Mouse (Mus musculus) MEL (cell line): Measurements from ENCODE around the gene Mkln1. TPM values are rescaled to one million over a fixed set of nuclear protein-coding genes. Genes with fewer than 3 reads are reported as not detected.

Source experiments
- DNase-seq: peaks from one replicate; pipeline ENCODE4 v3.0.0; 2011; ENCODE audit warnings: low read depth, low spot score
- H3K27ac ChIP-seq: 2 replicates; pipeline ENCODE4 v1.5.1; 2012; ENCODE audit warnings: low read depth, mild to moderate bottlenecking, control low read depth, low read length, moderate library complexity; ENCODE audit not compliant: control insufficient read depth
- H3K27me3 ChIP-seq, 2 experiments: fragments of 150-350 bp in 1 of 2; sonication (generic) in 1 of 2; 2 replicates each; pipeline ENCODE4 v1.6.1; 2012; ENCODE audit warnings: low read length in 2 of 2, mild to moderate bottlenecking in 2 of 2, improper control_type of control experiment in 1 of 2, moderate library complexity in 1 of 2; ENCODE audit not compliant: insufficient read depth in 2 of 2, control insufficient read depth in 1 of 2
- H3K36me3 ChIP-seq, 2 experiments: 2 replicates each; pipeline ENCODE4 v1.6.1; 2012 to 2014; ENCODE audit warnings: low read length in 2 of 2, improper control_type of control experiment in 1 of 2, inconsistent platforms in 1 of 2, mild to moderate bottlenecking in 1 of 2; ENCODE audit not compliant: insufficient read depth in 2 of 2, control insufficient read depth in 1 of 2
- H3K4me1 ChIP-seq, 2 experiments: fragments of 150-350 bp in 1 of 2; sonication (generic) in 1 of 2; 2 replicates each; pipeline ENCODE4 v1.6.1; 2012; ENCODE audit warnings: low read length in 2 of 2, improper control_type of control experiment in 1 of 2, mild to moderate bottlenecking in 1 of 2; ENCODE audit not compliant: insufficient read depth in 2 of 2, control insufficient read depth in 1 of 2
- H3K4me3 ChIP-seq, 2 experiments: fragments of 150-350 bp in 1 of 2; sonication (generic) in 1 of 2; 2 replicates each; pipeline ENCODE4 v1.5.1; 2012; ENCODE audit warnings: low read depth in 2 of 2, low read length in 2 of 2, mild to moderate bottlenecking in 2 of 2, moderate library complexity in 2 of 2, control low read depth in 1 of 2, improper control_type of control experiment in 1 of 2; ENCODE audit not compliant: control insufficient read depth in 1 of 2, insufficient read depth in 1 of 2
- H3K79me2 ChIP-seq: 2 replicates; pipeline ENCODE4 v1.6.1; 2012; ENCODE audit warnings: mild to moderate bottlenecking, low read length, moderate library complexity; ENCODE audit not compliant: control insufficient read depth, poor library complexity, insufficient read depth
- H3K9ac ChIP-seq: 2 replicates; pipeline ENCODE4 v1.6.1; 2012; ENCODE audit warnings: low read depth, mild to moderate bottlenecking, control low read depth, low read length, moderate library complexity; ENCODE audit not compliant: control insufficient read depth, poor library complexity, severe bottlenecking
- H3K9me3 ChIP-seq: fragments of 150-350 bp; sonication (generic); replicated peaks from 2 replicates; pipeline ENCODE4 v1.6.1; 2012; ENCODE audit warnings: mild to moderate bottlenecking, low read length, improper control_type of control experiment, moderate library complexity; ENCODE audit not compliant: insufficient read depth
- BHLHE40 ChIP-seq: IDR thresholded peaks from 2 replicates; pipeline ENCODE4 v1.6.1; 2012; ENCODE audit warnings: low read depth, mild to moderate bottlenecking, inconsistent platforms, low read length, improper control_type of control experiment, borderline replicate concordance
- CHD1 ChIP-seq: IDR thresholded peaks from 2 replicates; pipeline ENCODE4 v1.6.1; 2012; ENCODE audit warnings: low read depth, mild to moderate bottlenecking, inconsistent platforms, low read length, improper control_type of control experiment
- CTCF ChIP-seq, 3 experiments: IDR thresholded peaks in 2 of 3; conservative IDR thresholded peaks in 1 of 3; 2 replicates each; pipeline ENCODE4 v1.5.1; 2011 to 2012; ENCODE audit warnings: low read length in 3 of 3, low read depth in 2 of 3, mild to moderate bottlenecking in 2 of 3, improper control_type of control experiment in 1 of 3, inconsistent platforms in 1 of 3, mixed read lengths in 1 of 3, moderate library complexity in 1 of 3; ENCODE audit not compliant: control insufficient read depth in 1 of 3, insufficient read depth in 1 of 3, poor library complexity in 1 of 3, severe bottlenecking in 1 of 3
- E2F4 ChIP-seq: IDR thresholded peaks from 2 replicates; pipeline ENCODE4 v1.6.1; 2011; ENCODE audit warnings: low read depth, low read length, improper control_type of control experiment, borderline replicate concordance
- ELF1 ChIP-seq: IDR thresholded peaks from 2 replicates; pipeline ENCODE4 v1.6.1; 2014; ENCODE audit warnings: low read depth, mild to moderate bottlenecking, inconsistent platforms, low read length, improper control_type of control experiment, moderate library complexity
- ETS1 ChIP-seq: IDR thresholded peaks from 2 replicates; pipeline ENCODE4 v1.6.1; 2012; ENCODE audit warnings: low read depth, mild to moderate bottlenecking, inconsistent platforms, low read length, improper control_type of control experiment, moderate library complexity
- GABPA ChIP-seq: IDR thresholded peaks from 2 replicates; pipeline ENCODE4 v1.6.1; 2012; ENCODE audit warnings: low read depth, mild to moderate bottlenecking, inconsistent platforms, low read length, improper control_type of control experiment, moderate library complexity
- GATA1 ChIP-seq: IDR thresholded peaks from 2 replicates; pipeline ENCODE4 v1.6.1; 2011; ENCODE audit warnings: low read depth, low read length, improper control_type of control experiment
- KAT2A ChIP-seq: conservative IDR thresholded peaks from 2 replicates; pipeline ENCODE4 v1.6.1; 2012; ENCODE audit warnings: low read depth, low read length, improper control_type of control experiment, inconsistent platforms
- MAFK ChIP-seq: IDR thresholded peaks from 2 replicates; pipeline ENCODE4 v1.6.1; 2011; ENCODE audit warnings: low read depth, mild to moderate bottlenecking, low read length, improper control_type of control experiment, borderline replicate concordance
- MAX ChIP-seq: IDR thresholded peaks from 2 replicates; pipeline ENCODE4 v1.6.1; 2011; ENCODE audit warnings: low read length, improper control_type of control experiment
- MEF2A ChIP-seq: IDR thresholded peaks from 2 replicates; pipeline ENCODE4 v1.6.1; 2014; ENCODE audit warnings: low read depth, mild to moderate bottlenecking, inconsistent platforms, low read length, improper control_type of control experiment; ENCODE audit not compliant: poor library complexity, insufficient replicate concordance, severe bottlenecking; ENCODE audit errors: extremely low read depth
- MYB ChIP-seq: IDR thresholded peaks from 2 replicates; pipeline ENCODE4 v1.6.1; 2011; ENCODE audit warnings: mild to moderate bottlenecking, low read depth, low read length, improper control_type of control experiment
- MYC ChIP-seq: IDR thresholded peaks from 2 replicates; pipeline ENCODE4 v1.6.1; 2011; ENCODE audit warnings: low read depth, mild to moderate bottlenecking, low read length, improper control_type of control experiment, moderate library complexity
- NELFE ChIP-seq: IDR thresholded peaks from 2 replicates; pipeline ENCODE4 v1.6.1; 2011; ENCODE audit warnings: low read depth, low read length, improper control_type of control experiment
- NRF1 ChIP-seq: IDR thresholded peaks from 2 replicates; pipeline ENCODE4 v1.6.1; 2014; ENCODE audit warnings: low read depth, mild to moderate bottlenecking, inconsistent platforms, low read length, improper control_type of control experiment, moderate library complexity; ENCODE audit not compliant: poor library complexity, insufficient read depth, severe bottlenecking
- POLR2A ChIP-seq, 2 experiments: IDR thresholded peaks; 2 replicates each; pipeline ENCODE4 v1.6.1; 2011 to 2012; ENCODE audit warnings: low read length in 2 of 2, mild to moderate bottlenecking in 2 of 2, control low read depth in 1 of 2, improper control_type of control experiment in 1 of 2, low read depth in 1 of 2, moderate library complexity in 1 of 2; ENCODE audit not compliant: control insufficient read depth in 1 of 2, insufficient read depth in 1 of 2, poor library complexity in 1 of 2
- RAD21 ChIP-seq: IDR thresholded peaks from 2 replicates; pipeline ENCODE4 v1.6.1; 2011; ENCODE audit warnings: mild to moderate bottlenecking, low read depth, low read length, improper control_type of control experiment
- TAL1 ChIP-seq: IDR thresholded peaks from 2 replicates; pipeline ENCODE4 v1.6.1; 2012; ENCODE audit warnings: mild to moderate bottlenecking, inconsistent platforms, low read length, moderate library complexity, mixed read lengths
- TBP ChIP-seq: IDR thresholded peaks from 2 replicates; pipeline ENCODE4 v1.8.0; 2011; ENCODE audit warnings: low read depth, low read length, improper control_type of control experiment
- TCF12 ChIP-seq: IDR thresholded peaks from 2 replicates; pipeline ENCODE4 v1.6.1; 2014; ENCODE audit warnings: low read depth, mild to moderate bottlenecking, inconsistent platforms, low read length, improper control_type of control experiment, moderate library complexity
- UBTF ChIP-seq: IDR thresholded peaks from 2 replicates; pipeline ENCODE4 v1.6.1; 2012; ENCODE audit warnings: low read depth, mild to moderate bottlenecking, inconsistent platforms, low read length, improper control_type of control experiment, moderate library complexity, borderline replicate concordance; ENCODE audit not compliant: insufficient read depth
- USF1 ChIP-seq: IDR thresholded peaks from 2 replicates; pipeline ENCODE4 v1.6.1; 2014; ENCODE audit warnings: low read depth, mild to moderate bottlenecking, inconsistent platforms, low read length, improper control_type of control experiment, moderate library complexity
- USF2 ChIP-seq, 2 experiments: IDR thresholded peaks; 2 replicates each; pipeline ENCODE4 v1.6.1; 2011 to 2012; ENCODE audit warnings: improper control_type of control experiment in 2 of 2, low read length in 2 of 2, borderline replicate concordance in 1 of 2, inconsistent platforms in 1 of 2, low read depth in 1 of 2, mild to moderate bottlenecking in 1 of 2; ENCODE audit not compliant: insufficient read depth in 1 of 2
- ZC3H11A ChIP-seq: IDR thresholded peaks from 2 replicates; pipeline ENCODE4 v1.6.1; 2012; ENCODE audit warnings: low read depth, mild to moderate bottlenecking, inconsistent platforms, low read length, improper control_type of control experiment
- ZKSCAN1 ChIP-seq: IDR thresholded peaks from 2 replicates; pipeline ENCODE4 v1.6.1; 2012; ENCODE audit warnings: low read depth, mild to moderate bottlenecking, inconsistent platforms, low read length, improper control_type of control experiment, moderate library complexity
- ZMIZ1 ChIP-seq: IDR thresholded peaks from 2 replicates; pipeline ENCODE4 v1.6.1; 2012; ENCODE audit warnings: low read depth, mild to moderate bottlenecking, inconsistent platforms, low read length, improper control_type of control experiment, moderate library complexity
- ZNF384 ChIP-seq: IDR thresholded peaks from 2 replicates; pipeline ENCODE4 v1.6.1; 2012; ENCODE audit warnings: low read depth, mild to moderate bottlenecking, inconsistent platforms, low read length, improper control_type of control experiment
- polyA plus RNA-seq, 2 experiments: library from polyadenylated mRNA; stranded (reverse) in 1 of 2; unstranded in 1 of 2; fragments of >175 nt in 1 of 2; fragments of >200 nt in 1 of 2; gene quantifications; 2 replicates each; pipeline versions ENCODE4 v1.2.1 to v1.2.4; 2012; ENCODE audit warnings: low replicate concordance in 2 of 2, low read depth in 1 of 2; ENCODE audit not compliant: insufficient read length in 2 of 2, insufficient read depth in 1 of 2, missing spikeins in 1 of 2
- total RNA-seq: library from RNA; depleted of rRNA; stranded (reverse); fragments of 300-350 nt; gene quantifications from 2 replicates; pipeline ENCODE4 v1.2.3, GENCODE M21; 2012

The Mkln1 gene
- total and polyA plus RNA-seq, 3 experiments: 115 to 187 (median 135) TPM

DNA sequence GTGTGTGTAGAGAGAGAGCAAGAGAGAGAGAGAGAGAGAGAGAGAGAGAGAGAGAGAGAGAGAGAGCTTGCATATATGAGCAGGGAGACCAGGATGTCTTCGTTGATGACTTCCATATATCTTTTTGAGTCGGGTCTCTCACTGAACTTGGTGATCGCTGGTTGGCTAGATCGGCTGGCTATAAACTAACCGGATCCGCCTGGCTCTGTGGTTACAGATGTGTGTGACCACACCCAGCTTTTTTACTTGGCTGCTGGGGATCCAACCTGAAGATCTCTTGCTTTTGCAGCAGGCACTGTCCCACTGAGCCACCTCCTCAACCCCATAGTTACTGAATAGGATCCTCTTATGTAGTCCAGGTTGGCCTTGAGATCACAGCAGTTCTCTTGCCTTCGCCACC is 15.5 kb upstream of the Mkln1 start:
- no peak for TF ChIP-seq USF1
- no peak for TF ChIP-seq ZMIZ1
- no peak for TF ChIP-seq TAL1
- TF ChIP-seq KAT2A: no peak
- no peak for TF ChIP-seq MYB
- no peak for TF ChIP-seq NRF1
- no peak for TF ChIP-seq ZC3H11A
- no peak for TF ChIP-seq MEF2A
- TF ChIP-seq MAFK: no peak
- TF ChIP-seq MAX: no peak
- TF ChIP-seq ELF1: no peak
- no peak for TF ChIP-seq ETS1
- no peak for TF ChIP-seq ZKSCAN1
- no peaks in the 10 kb centered on the region for H3K27me3 ChIP-seq
- H3K9me3 ChIP-seq: no peaks in the 10 kb centered on the region
- no peak overlapping the region for H3K9ac ChIP-seq
- H3K79me2 ChIP-seq: no peaks in the 10 kb centered on the region
- no peak overlapping the region for H3K4me3 ChIP-seq
- H3K27ac ChIP-seq: no peak overlapping the region
- no peaks in the 10 kb centered on the region for H3K36me3 ChIP-seq
- H3K4me1 ChIP-seq: no peaks in the 10 kb centered on the region
- DNase-seq: no peak

- H3K9ac ChIP-seq: no peak overlapping the region
- H3K36me3 ChIP-seq: no peaks in the 10 kb centered on the region
- H3K4me3 ChIP-seq: no peak overlapping the region
- no peak for DNase-seq
- no peak overlapping the region for H3K27ac ChIP-seq
- TF ChIP-seq RAD21: no peak
- TF ChIP-seq NELFE: no peak
- TF ChIP-seq ELF1: no peak
- no peak for TF ChIP-seq TCF12
- no peak for TF ChIP-seq POLR2A (IDR thresholded peaks at IDR 0.05; ENCODE audit: control insufficient read depth in 1 of 2, insufficient read depth in 1 of 2, low read depth in 1 of 2, low read length in 2 of 2, poor library complexity in 1 of 2)
- TF ChIP-seq NRF1: no peak
- TF ChIP-seq BHLHE40: no peak
- TF ChIP-seq CHD1: no peak
- no peak for TF ChIP-seq USF1
- no peak for TF ChIP-seq CTCF (IDR thresholded peaks at IDR 0.05 in 2 of 3, conservative IDR thresholded peaks at IDR 0.05 in 1 of 3; ENCODE audit: control insufficient read depth in 1 of 3, insufficient read depth in 1 of 3, low read depth in 2 of 3, low read length in 3 of 3, poor library complexity in 1 of 3, severe bottlenecking in 1 of 3)
- no peak for TF ChIP-seq UBTF
- no peak for TF ChIP-seq GABPA
- no peak for TF ChIP-seq ZNF384
- no peak for TF ChIP-seq USF2 (IDR thresholded peaks at IDR 0.05; ENCODE audit: borderline replicate concordance in 1 of 2, insufficient read depth in 1 of 2, low read depth in 1 of 2, low read length in 2 of 2)
- no peak for TF ChIP-seq TBP
- no peak for TF ChIP-seq GATA1
- TF ChIP-seq MAX: no peak
- no peak for TF ChIP-seq MYB
- TF ChIP-seq E2F4: no peak
- no peak for TF ChIP-seq MYC
- no peaks in the 10 kb centered on the region for H3K27me3 ChIP-seq
- H3K9me3 ChIP-seq: no peaks in the 10 kb centered on the region
- H3K4me1 ChIP-seq: no peaks in the 10 kb centered on the region
- no peaks in the 10 kb centered on the region for H3K79me2 ChIP-seq
These were observed 13.7 kb upstream of the Mkln1 start for GRCm38 (mm10) chr6:31384794-31385193.
